Mouse (Mus musculus) frontal cortex, postnatal 14 days (tissue): ENCODE measurements around the gene Hint1.
"Not testable (repeated sequence)": the region's sequence is repeated elsewhere in the genome, so short reads cannot be mapped to it uniquely, and the experiment has no call there.

Experiments
- DNase-seq, 2 experiments: peaks; one replicate each; pipeline ENCODE4 v3.0.0; 2022; ENCODE audit warnings: low spot score in 2 of 2

Gene Hint1

GRCm38 (mm10) chr11:54896646-54897045 is 30.5 kb downstream of the Hint1 start:
- DNase-seq = not testable (repeated sequence)

GRCm38 (mm10) chr11:54897470-54897869 is 31.3 kb downstream of the Hint1 start:
- no peak for DNase-seq

- no peak for DNase-seq
These were observed 33.5 kb downstream of the Hint1 start for GRCm38 (mm10) chr11:54899657-54900056.

- peak in 1 of 2 experiments; percentile 52 for DNase-seq
These were observed 36.4 kb downstream of the Hint1 start, which contains the start of gene Gpx3 for GRCm38 (mm10) chr11:54902333-54903323. Gene Gpx3, plus strand, starts transcription at chr11:54902453.

GRCm38 (mm10) chr11:54903339-54903738 is 37.2 kb downstream of the Hint1 start:
- DNase-seq = no peak

- DNase-seq = no peak
These were observed 37.9 kb downstream of the Hint1 start for GRCm38 (mm10) chr11:54903940-54904706.

- DNase-seq = no peak
These were observed 38.9 kb downstream of the Hint1 start for GRCm38 (mm10) chr11:54905086-54905485.

GRCm38 (mm10) chr11:54905931-54906330 is 39.7 kb downstream of the Hint1 start:
- no peak for DNase-seq

- DNase-seq = no peak
These were observed 40.3 kb downstream of the Hint1 start for GRCm38 (mm10) chr11:54906466-54906865.

- DNase-seq = no peak
These were observed 41.1 kb downstream of the Hint1 start for GRCm38 (mm10) chr11:54907259-54907658.

- DNase-seq = no peak
These were observed 43.1 kb downstream of the Hint1 start for GRCm38 (mm10) chr11:54909273-54909672.

- DNase-seq = no peak
These were observed 44.0 kb downstream of the Hint1 start for GRCm38 (mm10) chr11:54910081-54910665.

GRCm38 (mm10) chr11:54911201-54911600 is 45.0 kb downstream of the Hint1 start:
- no peak for DNase-seq

- no peak for DNase-seq
These were observed 45.7 kb downstream of the Hint1 start for GRCm38 (mm10) chr11:54911671-54912502.

GRCm38 (mm10) chr11:54912503-54913316 is 46.5 kb downstream of the Hint1 start:
- DNase-seq = no peak

- no peak for DNase-seq
These were observed 47.7 kb downstream of the Hint1 start for GRCm38 (mm10) chr11:54913841-54914240.

GRCm38 (mm10) chr11:54917461-54917860 is 51.3 kb downstream of the Hint1 start:
- no peak for DNase-seq

GRCm38 (mm10) chr11:54918273-54918672 is 52.1 kb downstream of the Hint1 start:
- DNase-seq = no peak
